In the genomic region with DNA sequence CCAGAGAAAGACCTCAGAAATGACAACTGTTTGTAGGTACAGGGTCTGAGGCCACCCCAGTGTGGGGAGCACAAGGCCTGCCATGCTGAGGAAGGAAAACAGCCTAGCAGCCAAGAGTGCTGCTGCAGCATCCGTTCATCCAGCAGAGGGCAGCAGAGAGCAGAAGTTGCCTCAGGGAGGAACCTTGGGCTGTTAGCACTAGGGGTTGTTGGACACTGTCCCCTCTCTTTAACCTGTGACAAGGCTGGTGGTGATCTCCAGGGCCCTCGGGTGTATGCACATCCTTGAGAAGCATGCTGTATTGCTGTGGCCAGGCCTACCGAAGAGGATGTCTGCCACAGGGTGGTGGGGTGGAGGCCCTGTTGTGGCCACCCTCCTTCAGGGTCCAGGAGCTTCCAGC, we compare ENCODE assay signal across 8 mouse cellular contexts.
DNase-seq lines count a peak whose midpoint lies in the region; ATAC-seq and TF ChIP-seq lines count a peak whose summit lies in the region.

No protein-coding gene starts in this region.

- WGBS in embryonic facial prominence, embryonic 14.5 days = 12% methylated on average over 3 of the region's 3 CpGs
- WGBS in limb, embryonic 13.5 days = 15% methylated on average over 3 of the region's 3 CpGs
- 27% methylated on average over 3 of the region's 3 CpGs for WGBS in midbrain, postnatal 0 days

- DNase-seq in 416B (ENCODE audit: low read depth) = peak; percentile 68
- peak; percentile 76 to 83 for DNase-seq in adrenal gland, postnatal 4 days (ENCODE audit: low spot score in 2 of 2)
- peak; percentile 78 for DNase-seq in embryonic facial prominence, embryonic 14.5 days (ENCODE audit: low spot score)
- peak; percentile 22 to 65 for DNase-seq in heart, adult 9 months (ENCODE audit: low spot score in 2 of 2)
- peak; percentile 66 to 86 for DNase-seq in kidney, adult 8-10 months
- DNase-seq in midbrain, postnatal 0 days (ENCODE audit: low spot score) = peak; percentile 77
- DNase-seq in spleen, postnatal 10 days (ENCODE audit: low spot score in 2 of 2) = peak; percentile 78 to 90

- H3K4me2 ChIP-seq in embryonic facial prominence, embryonic 14.5 days (ENCODE audit: low read depth, low read length) = no peak overlapping the region
- H3K4me2 ChIP-seq in limb, embryonic 13.5 days (replicated peaks) = no peak overlapping the region
- H3K4me2 ChIP-seq in midbrain, postnatal 0 days (ENCODE audit: low read depth, low read length, poor library complexity, severe bottlenecking) = no peak overlapping the region

- no peak overlapping the region for H3K9ac ChIP-seq in embryonic facial prominence, embryonic 14.5 days (ENCODE audit: low read depth, low read length)
- H3K9ac ChIP-seq in limb, embryonic 13.5 days = no peak overlapping the region
- no peak overlapping the region for H3K9ac ChIP-seq in midbrain, postnatal 0 days (replicated peaks; ENCODE audit: low read length, poor library complexity, severe bottlenecking)

- ATAC-seq in embryonic facial prominence, embryonic 14.5 days (ENCODE audit: low read depth) = peak; percentile 68
- ATAC-seq in limb, embryonic 13.5 days (ENCODE audit: low FRiP score, low read depth) = peak; percentile 33
- 0 out of 2 replicates have a peak, but pooled peaks have one; percentile 38 for ATAC-seq in midbrain, postnatal 0 days (ENCODE audit: low FRiP score)

- peak; percentile 98 for TF ChIP-seq CTCF in midbrain, postnatal 0 days (IDR thresholded peaks at IDR 0.05)

- H3K36me3 ChIP-seq in embryonic facial prominence, embryonic 14.5 days (ENCODE audit: control insufficient read depth, insufficient read depth, low read length) = no peaks in the 10 kb centered on the region
- no peaks in the 10 kb centered on the region for H3K36me3 ChIP-seq in limb, embryonic 13.5 days
- no peaks in the 10 kb centered on the region for H3K36me3 ChIP-seq in midbrain, postnatal 0 days (ENCODE audit: insufficient read depth, low read length)

- H3K27ac ChIP-seq in embryonic facial prominence, embryonic 14.5 days (replicated peaks; ENCODE audit: low read depth, low read length) = no peak overlapping the region
- no peak overlapping the region for H3K27ac ChIP-seq in limb, embryonic 13.5 days
- H3K27ac ChIP-seq in midbrain, postnatal 0 days (ENCODE audit: low read depth, low read length) = no peak overlapping the region

- H3K4me3 ChIP-seq in embryonic facial prominence, embryonic 14.5 days (ENCODE audit: low read depth, low read length) = no peak overlapping the region
- no peak overlapping the region for H3K4me3 ChIP-seq in limb, embryonic 13.5 days
- H3K4me3 ChIP-seq in midbrain, postnatal 0 days (ENCODE audit: low read depth, low read length) = no peak overlapping the region

- H3K4me1 ChIP-seq in embryonic facial prominence, embryonic 14.5 days (ENCODE audit: control insufficient read depth, insufficient read depth, low read length) = peaks cover 6% of the 10 kb centered on the region; the same call in 1 of the 2 replicates
- peaks cover 39% of the 10 kb centered on the region for H3K4me1 ChIP-seq in limb, embryonic 13.5 days
- H3K4me1 ChIP-seq in midbrain, postnatal 0 days (ENCODE audit: insufficient read depth, low read length) = no peaks in the 10 kb centered on the region

- H3K27me3 ChIP-seq in embryonic facial prominence, embryonic 14.5 days (replicated peaks; ENCODE audit: control insufficient read depth, insufficient read depth, low read length) = no peaks in the 10 kb centered on the region
- H3K27me3 ChIP-seq in limb, embryonic 13.5 days = peaks cover 21% of the 10 kb centered on the region
- H3K27me3 ChIP-seq in midbrain, postnatal 0 days (ENCODE audit: insufficient read depth, low read length) = 0 out of 2 replicates have a peak, but pooled peaks cover 2% of the 10 kb centered on the region

- H3K9me3 ChIP-seq in embryonic facial prominence, embryonic 14.5 days (ENCODE audit: control insufficient read depth, low read length) = no peaks in the 10 kb centered on the region
- H3K9me3 ChIP-seq in limb, embryonic 13.5 days = no peaks in the 10 kb centered on the region
- H3K9me3 ChIP-seq in midbrain, postnatal 0 days (ENCODE audit: low read length) = no peaks in the 10 kb centered on the region
